Mouse (Mus musculus): ENCODE data around the gene Fgfr2. TPM values are rescaled to one million over a fixed set of nuclear protein-coding genes. Genes with fewer than 3 reads are reported as not detected.

Fgfr2 gene
- polyA plus RNA-seq, 1 experiment from 2014 or later = 81.1 TPM

GRCm38 (mm10) chr7:130837941-130838657 lies 2285.1 kb downstream of the Fgfr2 start:
- ATAC-seq (ENCODE audit: low FRiP score) = peak; percentile 87
- Histone ChIP-seq H3K4me2 (replicated peaks) (no peak overlapping the region), H3K4me3 (no peak overlapping the region), H3K27ac (peak overlapping the region; percentile 62), H3K27me3 (peaks cover 17% of the 10 kb centered on the region), H3K9ac (no peak overlapping the region), H3K36me3 (no peaks in the 10 kb centered on the region), H3K9me3 (replicated peaks) (no peaks in the 10 kb centered on the region), H3K4me1 (peaks cover 50% of the 10 kb centered on the region)
- 16% methylated on average over 12 of the region's 12 CpGs for WGBS

GRCm38 (mm10) chr7:130836066-130836465 lies 2287.1 kb downstream of the Fgfr2 start:
- H3K4me1 ChIP-seq = peaks cover 50% of the 10 kb centered on the region
- ATAC-seq (ENCODE audit: low FRiP score) = no peak
- no peaks in the 10 kb centered on the region for H3K36me3 ChIP-seq
- no peak overlapping the region for H3K9ac ChIP-seq
- H3K4me3 ChIP-seq = no peak overlapping the region
- no peaks in the 10 kb centered on the region for H3K9me3 ChIP-seq (replicated peaks)
- no peak overlapping the region for H3K4me2 ChIP-seq (replicated peaks)
- WGBS = 64% methylated on average over 9 of the region's 9 CpGs
- no peak overlapping the region for H3K27ac ChIP-seq
- H3K27me3 ChIP-seq = peaks cover 18% of the 10 kb centered on the region

GRCm38 (mm10) chr7:130834958-130835861 lies 2287.9 kb downstream of the Fgfr2 start:
- Histone ChIP-seq H3K27me3 (peaks cover 18% of the 10 kb centered on the region), H3K4me2 (replicated peaks) (peak overlapping the region; percentile 27; the same call in 1 of the 2 replicates), H3K36me3 (no peaks in the 10 kb centered on the region), H3K4me1 (peaks cover 50% of the 10 kb centered on the region), H3K27ac (peak overlapping the region; percentile 72), H3K9me3 (replicated peaks) (no peaks in the 10 kb centered on the region), H3K4me3 (no peak overlapping the region), H3K9ac (0 out of 2 replicates have a peak overlapping the region, but pooled peaks have one; percentile 13)
- peak; percentile 23; the same call in 1 of the 2 replicates for ATAC-seq (ENCODE audit: low FRiP score)
- WGBS = 4% methylated on average over 18 of the region's 18 CpGs

- ATAC-seq (ENCODE audit: low FRiP score) = peak; percentile 82
- Histone ChIP-seq H3K36me3 (no peaks in the 10 kb centered on the region), H3K9me3 (replicated peaks) (no peaks in the 10 kb centered on the region), H3K27me3 (peaks cover 18% of the 10 kb centered on the region), H3K9ac (no peak overlapping the region), H3K4me2 (replicated peaks) (peak overlapping the region; percentile 27), H3K4me3 (no peak overlapping the region), H3K4me1 (peaks cover 48% of the 10 kb centered on the region), H3K27ac (0 out of 2 replicates have a peak overlapping the region, but pooled peaks have one; percentile 72)
- WGBS = 21% methylated on average over 21 of the region's 21 CpGs
These were observed 2288.9 kb downstream of the Fgfr2 start for GRCm38 (mm10) chr7:130834299-130834698.

- Histone ChIP-seq H3K9me3 (replicated peaks) (no peaks in the 10 kb centered on the region), H3K4me1 (peaks cover 21% of the 10 kb centered on the region), H3K9ac (no peak overlapping the region), H3K4me2 (replicated peaks) (no peak overlapping the region), H3K27me3 (peaks cover 16% of the 10 kb centered on the region), H3K36me3 (no peaks in the 10 kb centered on the region), H3K27ac (no peak overlapping the region), H3K4me3 (no peak overlapping the region)
- WGBS = 97% methylated on average over 5 of the region's 5 CpGs
- no peak for ATAC-seq (ENCODE audit: low FRiP score)
These were observed 2291.6 kb downstream of the Fgfr2 start for GRCm38 (mm10) chr7:130831586-130831985.

GRCm38 (mm10) chr7:130828475-130828874 lies 2294.7 kb downstream of the Fgfr2 start:
- H3K4me1 ChIP-seq = no peaks in the 10 kb centered on the region
- WGBS = 88% methylated on average over 10 of the region's 10 CpGs

GRCm38 (mm10) chr7:130827844-130828403 lies 2295.2 kb downstream of the Fgfr2 start:
- no peaks in the 10 kb centered on the region for H3K9me3 ChIP-seq (replicated peaks)
- H3K4me3 ChIP-seq = no peak overlapping the region
- WGBS = 90% methylated on average over 9 of the region's 9 CpGs
- no peaks in the 10 kb centered on the region for H3K27me3 ChIP-seq
- H3K9ac ChIP-seq = no peak overlapping the region
- no peaks in the 10 kb centered on the region for H3K36me3 ChIP-seq
- H3K4me1 ChIP-seq = no peaks in the 10 kb centered on the region
- no peak for ATAC-seq (ENCODE audit: low FRiP score)
- no peak overlapping the region for H3K4me2 ChIP-seq (replicated peaks)
- H3K27ac ChIP-seq = no peak overlapping the region

More at GRCm38 (mm10) chr7:130828475-130828874, 2294.7 kb downstream of the Fgfr2 start:
- H3K36me3 ChIP-seq = no peaks in the 10 kb centered on the region
- no peak for ATAC-seq (ENCODE audit: low FRiP score)
- H3K4me3 ChIP-seq = no peak overlapping the region
- H3K9ac ChIP-seq = no peak overlapping the region
- peaks cover 5% of the 10 kb centered on the region; the same call in 1 of the 2 replicates for H3K27me3 ChIP-seq
- no peaks in the 10 kb centered on the region for H3K9me3 ChIP-seq (replicated peaks)
- H3K27ac ChIP-seq = no peak overlapping the region
- no peak overlapping the region for H3K4me2 ChIP-seq (replicated peaks)

GRCm38 (mm10) chr7:130827431-130827830 lies 2295.7 kb downstream of the Fgfr2 start:
- Histone ChIP-seq H3K27ac (no peak overlapping the region), H3K4me2 (replicated peaks) (no peak overlapping the region), H3K36me3 (no peaks in the 10 kb centered on the region), H3K4me3 (no peak overlapping the region), H3K4me1 (no peaks in the 10 kb centered on the region), H3K9me3 (replicated peaks) (no peaks in the 10 kb centered on the region), H3K27me3 (no peaks in the 10 kb centered on the region), H3K9ac (no peak overlapping the region)
- 57% methylated on average over 3 of the region's 3 CpGs for WGBS
- no peak for ATAC-seq (ENCODE audit: low FRiP score)

- Histone ChIP-seq H3K36me3 (no peaks in the 10 kb centered on the region), H3K27me3 (no peaks in the 10 kb centered on the region), H3K4me2 (replicated peaks) (no peak overlapping the region), H3K27ac (no peak overlapping the region), H3K4me3 (no peak overlapping the region), H3K9ac (no peak overlapping the region), H3K4me1 (no peaks in the 10 kb centered on the region), H3K9me3 (replicated peaks) (no peaks in the 10 kb centered on the region)
- no peak for ATAC-seq (ENCODE audit: low FRiP score)
- 79% methylated on average over 3 of the region's 3 CpGs for WGBS
These were observed 2296.8 kb downstream of the Fgfr2 start for GRCm38 (mm10) chr7:130826343-130826742.

GRCm38 (mm10) chr7:130823992-130824391 lies 2299.2 kb downstream of the Fgfr2 start:
- Histone ChIP-seq H3K4me2 (replicated peaks) (no peak overlapping the region), H3K36me3 (no peaks in the 10 kb centered on the region), H3K27ac (no peak overlapping the region), H3K4me1 (no peaks in the 10 kb centered on the region), H3K9ac (no peak overlapping the region), H3K9me3 (replicated peaks) (no peaks in the 10 kb centered on the region), H3K27me3 (no peaks in the 10 kb centered on the region; the same call in 1 of the 2 replicates), H3K4me3 (no peak overlapping the region)
- WGBS = 79% methylated on average over 9 of the region's 9 CpGs
- ATAC-seq (ENCODE audit: low FRiP score) = no peak

- ATAC-seq (ENCODE audit: low FRiP score) = no peak
- Histone ChIP-seq H3K9ac (no peak overlapping the region), H3K36me3 (no peaks in the 10 kb centered on the region), H3K4me1 (no peaks in the 10 kb centered on the region), H3K4me2 (replicated peaks) (no peak overlapping the region), H3K4me3 (no peak overlapping the region), H3K27ac (no peak overlapping the region), H3K9me3 (replicated peaks) (no peaks in the 10 kb centered on the region), H3K27me3 (no peaks in the 10 kb centered on the region; the same call in 1 of the 2 replicates)
- WGBS = 76% methylated on average over 10 of the region's 10 CpGs
These were observed 2303.5 kb downstream of the Fgfr2 start for GRCm38 (mm10) chr7:130819624-130820023.

- no peak for ATAC-seq (ENCODE audit: low FRiP score)
- Histone ChIP-seq H3K4me1 (no peaks in the 10 kb centered on the region), H3K36me3 (no peaks in the 10 kb centered on the region), H3K9ac (no peak overlapping the region), H3K9me3 (replicated peaks) (no peaks in the 10 kb centered on the region), H3K4me3 (no peak overlapping the region), H3K4me2 (replicated peaks) (no peak overlapping the region), H3K27me3 (no peaks in the 10 kb centered on the region; the same call in 1 of the 2 replicates), H3K27ac (no peak overlapping the region)
- WGBS = 87% methylated on average over 5 of the region's 5 CpGs
These were observed 2304.3 kb downstream of the Fgfr2 start for GRCm38 (mm10) chr7:130818813-130819212.

Data from hindbrain, embryonic 12.5 days (tissue).